Comparison of ENCODE assay signal across 23 mouse cellular contexts in the genomic region with DNA sequence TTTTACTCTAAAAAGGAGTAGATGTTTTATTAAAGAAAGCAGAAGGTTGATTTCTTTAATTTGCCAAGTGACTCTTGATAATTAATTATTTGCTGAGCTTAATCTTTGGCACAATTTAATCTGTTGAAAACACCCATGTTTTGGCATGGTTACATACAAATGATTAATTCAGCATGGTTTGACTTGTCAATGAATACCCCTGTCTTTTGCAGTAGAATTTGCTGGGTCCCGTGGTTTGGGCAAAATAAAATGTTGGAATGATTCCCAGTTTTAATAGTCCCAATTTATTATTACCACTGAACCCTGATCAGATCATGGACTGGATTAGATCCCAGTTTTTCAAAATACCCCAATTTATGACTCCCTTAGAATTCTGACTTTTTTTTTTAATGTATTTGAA.
DNase-seq lines count a peak whose midpoint lies in the region; ATAC-seq and TF ChIP-seq lines count a peak whose summit lies in the region.
"Had no signal": no experiment of that assay in that cellular context is flagged by ENCODE, and none has a peak within 500 bp of the region (broad histone marks: within the 10 kb centered on the region; RNA-seq: fewer than 3 reads in every experiment).

No protein-coding gene starts in this region.

- no peaks in the 10 kb centered on the region for H3K27me3 ChIP-seq in embryonic facial prominence, embryonic 14.5 days (replicated peaks; ENCODE audit: control insufficient read depth, insufficient read depth, low read length)
- H3K27me3 ChIP-seq in embryonic facial prominence, embryonic 10.5 days (replicated peaks; ENCODE audit: low read depth, poor library complexity, severe bottlenecking), result no peaks in the 10 kb centered on the region
- no peaks in the 10 kb centered on the region for H3K27me3 ChIP-seq in kidney, adult 2 months (replicated peaks; ENCODE audit: control insufficient read depth, insufficient read depth, low read length)
- no peaks in the 10 kb centered on the region for H3K27me3 ChIP-seq in lung, embryonic 14.5 days (ENCODE audit: insufficient read depth, low read length)
- H3K27me3 ChIP-seq: embryonic facial prominence, embryonic 12.5 days; forebrain, embryonic 15.5 days; hindbrain, embryonic 12.5 days; hindbrain, embryonic 15.5 days had no signal

- no peak overlapping the region for H3K27ac ChIP-seq in embryonic facial prominence, embryonic 14.5 days (replicated peaks; ENCODE audit: low read depth, low read length)
- no peak overlapping the region for H3K27ac ChIP-seq in embryonic facial prominence, embryonic 10.5 days (replicated peaks)
- no peak overlapping the region for H3K27ac ChIP-seq in kidney, adult 2 months (ENCODE audit: insufficient read depth, low read depth, low read length)
- H3K27ac ChIP-seq in lung, embryonic 14.5 days (ENCODE audit: low read depth), result no peak overlapping the region
- H3K27ac ChIP-seq: embryonic facial prominence, embryonic 12.5 days; forebrain, embryonic 15.5 days; gastrocnemius, adult 2 months; hindbrain, embryonic 15.5 days had no signal

- TF ChIP-seq CTCF in kidney, adult 2 months (conservative IDR thresholded peaks at IDR 0.05; ENCODE audit: insufficient read depth, insufficient read length, low read depth, low read length), result no peak
- TF ChIP-seq CTCF in lung, embryonic 14.5 days (IDR thresholded peaks at IDR 0.05; ENCODE audit: low read depth), result no peak
- TF ChIP-seq CTCF in brain, embryonic 14.5 days (IDR thresholded peaks at IDR 0.05; ENCODE audit: borderline replicate concordance, extremely low read depth, insufficient read depth, insufficient read length), result no peak

- 30% methylated on average over 1 of the region's 1 CpGs for WGBS in embryonic facial prominence, embryonic 14.5 days
- 81% methylated on average over 1 of the region's 1 CpGs for WGBS in embryonic facial prominence, embryonic 10.5 days
- 23% methylated on average over 1 of the region's 1 CpGs for WGBS in kidney, adult 2 months
- WGBS in lung, embryonic 14.5 days, result 25% methylated on average over 1 of the region's 1 CpGs

- DNase-seq in embryonic facial prominence, embryonic 14.5 days (ENCODE audit: low spot score), result peak; percentile 45
- DNase-seq in embryonic facial prominence, embryonic 10.5 days (ENCODE audit: low spot score), result no peak
- DNase-seq in kidney, adult 2 months, result peak; percentile 61
- DNase-seq in kidney, postnatal 4 days, result no peak
- peak; percentile 18 for DNase-seq in lung, embryonic 14.5 days
- DNase-seq in lung, postnatal 14 days, result no peak
- DNase-seq in brain, embryonic 14.5 days (ENCODE audit: low read depth), result peak; percentile 73
- no peak for DNase-seq in left cerebral cortex, adult 18-20 months (ENCODE audit: low spot score in 2 of 2)
- DNase-seq: adrenal gland, adult 2 months; adrenal gland, postnatal 14 days; cerebellum, adult 11-12 months; cerebellum, adult 8-10 months; cerebellum, postnatal 10 days; cerebellum, postnatal 36 days; gastrocnemius, adult 2 months; gastrocnemius, postnatal 14 days; heart, adult 11 months had no signal

- no peak overlapping the region for H3K9ac ChIP-seq in embryonic facial prominence, embryonic 14.5 days (ENCODE audit: low read depth, low read length)
- no peak overlapping the region for H3K9ac ChIP-seq in lung, embryonic 14.5 days
- H3K9ac ChIP-seq: embryonic facial prominence, embryonic 12.5 days; forebrain, embryonic 15.5 days; hindbrain, embryonic 12.5 days; hindbrain, embryonic 15.5 days had no signal

- no peaks in the 10 kb centered on the region for H3K9me3 ChIP-seq in embryonic facial prominence, embryonic 14.5 days (ENCODE audit: control insufficient read depth, low read length)
- no peaks in the 10 kb centered on the region for H3K9me3 ChIP-seq in embryonic facial prominence, embryonic 10.5 days
- no peaks in the 10 kb centered on the region for H3K9me3 ChIP-seq in lung, embryonic 14.5 days (ENCODE audit: low read depth, low read length)
- H3K9me3 ChIP-seq: embryonic facial prominence, embryonic 12.5 days; forebrain, embryonic 15.5 days; hindbrain, embryonic 12.5 days; hindbrain, embryonic 15.5 days had no signal

- no peak overlapping the region for H3K4me2 ChIP-seq in embryonic facial prominence, embryonic 14.5 days (ENCODE audit: low read depth, low read length)
- no peak overlapping the region for H3K4me2 ChIP-seq in lung, embryonic 14.5 days
- H3K4me2 ChIP-seq: embryonic facial prominence, embryonic 12.5 days; forebrain, embryonic 15.5 days; heart, embryonic 11.5 days; hindbrain, embryonic 12.5 days; hindbrain, embryonic 15.5 days had no signal

- TF ChIP-seq POLR2A in kidney, adult 2 months (IDR thresholded peaks at IDR 0.05; ENCODE audit: low read depth, low read length), result no peak
- TF ChIP-seq POLR2A in brain, embryonic 14.5 days (IDR thresholded peaks at IDR 0.05; ENCODE audit: borderline replicate concordance, extremely low read depth, insufficient read depth, insufficient read length, poor library complexity, severe bottlenecking), result no peak

- ATAC-seq in embryonic facial prominence, embryonic 14.5 days (ENCODE audit: low read depth), result no peak
- no peak for ATAC-seq in lung, embryonic 14.5 days (ENCODE audit: insufficient read depth)
- ATAC-seq: forebrain, embryonic 15.5 days had no signal

- H3K4me1 ChIP-seq in embryonic facial prominence, embryonic 14.5 days (ENCODE audit: control insufficient read depth, insufficient read depth, low read length), result peaks cover 9% of the 10 kb centered on the region
- H3K4me1 ChIP-seq in embryonic facial prominence, embryonic 10.5 days, result no peaks in the 10 kb centered on the region
- H3K4me1 ChIP-seq in kidney, adult 2 months (ENCODE audit: control insufficient read depth, insufficient read depth, low read length), result peaks cover 4% of the 10 kb centered on the region; the same call in 1 of the 2 replicates
- H3K4me1 ChIP-seq in lung, embryonic 14.5 days (ENCODE audit: insufficient read depth), result no peaks in the 10 kb centered on the region
- H3K4me1 ChIP-seq: embryonic facial prominence, embryonic 12.5 days; hindbrain, embryonic 12.5 days; hindbrain, embryonic 15.5 days had no signal

- H3K36me3 ChIP-seq in embryonic facial prominence, embryonic 14.5 days (ENCODE audit: control insufficient read depth, insufficient read depth, low read length), result no peaks in the 10 kb centered on the region
- H3K36me3 ChIP-seq in embryonic facial prominence, embryonic 10.5 days (replicated peaks), result no peaks in the 10 kb centered on the region
- no peaks in the 10 kb centered on the region for H3K36me3 ChIP-seq in kidney, adult 2 months (ENCODE audit: control insufficient read depth, insufficient read depth, low read length)
- H3K36me3 ChIP-seq in lung, embryonic 14.5 days (ENCODE audit: insufficient read depth), result no peaks in the 10 kb centered on the region
- H3K36me3 ChIP-seq: embryonic facial prominence, embryonic 12.5 days; forebrain, embryonic 15.5 days; hindbrain, embryonic 12.5 days; hindbrain, embryonic 15.5 days had no signal

- H3K4me3 ChIP-seq in embryonic facial prominence, embryonic 14.5 days (ENCODE audit: low read depth, low read length), result no peak overlapping the region
- no peak overlapping the region for H3K4me3 ChIP-seq in embryonic facial prominence, embryonic 10.5 days
- H3K4me3 ChIP-seq in kidney, adult 2 months (ENCODE audit: insufficient read depth, low read depth, low read length), result no peak overlapping the region
- H3K4me3 ChIP-seq in lung, embryonic 14.5 days (ENCODE audit: low read depth, low read length), result no peak overlapping the region
- H3K4me3 ChIP-seq: embryonic facial prominence, embryonic 12.5 days; erythroblast, embryonic 14.5 days; forebrain, embryonic 15.5 days; gastrocnemius, adult 2 months; hindbrain, embryonic 12.5 days; hindbrain, embryonic 15.5 days had no signal

Comparison
In these comparisons a context has a peak if more than half of its experiments do, and no peak if none do; other contexts are left out.
1. DNase-seq: peak in embryonic facial prominence, embryonic 14.5 days (single experiment), kidney, adult 2 months (single experiment), lung, embryonic 14.5 days (single experiment) and brain, embryonic 14.5 days (single experiment); none in embryonic facial prominence, embryonic 10.5 days (single experiment), kidney, postnatal 4 days (0 of 2), lung, postnatal 14 days (single experiment) and left cerebral cortex, adult 18-20 months (0 of 2).